In genomic region chr1:136325933-136326332, GRCm38 (mm10) we compare ENCODE assay signal across 8 mouse cellular contexts. TPM values are rescaled to one million over a fixed set of nuclear protein-coding genes. Genes with fewer than 3 reads are reported as not detected.
DNase-seq lines count a peak whose midpoint lies in the region; ATAC-seq and TF ChIP-seq lines count a peak whose summit lies in the region.

No protein-coding gene starts in this region.

- H3K27ac ChIP-seq in liver, postnatal 0 days (ENCODE audit: low read depth) = peak overlapping the region; percentile 20
- H3K27ac ChIP-seq in liver, embryonic 12.5 days = no peak overlapping the region
- peak overlapping the region; percentile 87 for H3K27ac ChIP-seq in heart, embryonic 16.5 days (ENCODE audit: low read length)
- H3K27ac ChIP-seq in lung, postnatal 0 days (ENCODE audit: low read length) = peak overlapping the region; percentile 51; the same call in 1 of the 2 replicates

- no peak overlapping the region for H3K9ac ChIP-seq in liver, postnatal 0 days (replicated peaks)
- no peak overlapping the region for H3K9ac ChIP-seq in liver, embryonic 12.5 days
- H3K9ac ChIP-seq in heart, embryonic 16.5 days (ENCODE audit: low read length) = peak overlapping the region; percentile 51
- H3K9ac ChIP-seq in lung, postnatal 0 days (replicated peaks; ENCODE audit: low read depth) = no peak overlapping the region

- H3K4me1 ChIP-seq in liver, postnatal 0 days (ENCODE audit: insufficient read depth) = no peaks in the 10 kb centered on the region; the same call in 1 of the 2 replicates
- no peaks in the 10 kb centered on the region for H3K4me1 ChIP-seq in liver, embryonic 12.5 days
- peaks cover 26% of the 10 kb centered on the region for H3K4me1 ChIP-seq in heart, embryonic 16.5 days (ENCODE audit: control insufficient read depth, insufficient read depth, low read length)
- peaks cover 6% of the 10 kb centered on the region; the same call in 1 of the 2 replicates for H3K4me1 ChIP-seq in lung, postnatal 0 days (ENCODE audit: insufficient read depth, low read depth, low read length)

- no peak for TF ChIP-seq CTCF in liver, postnatal 0 days (IDR thresholded peaks at IDR 0.05; ENCODE audit: low read depth)
- no peak for TF ChIP-seq CTCF in lung, postnatal 0 days (IDR thresholded peaks at IDR 0.05)

- WGBS in liver, postnatal 0 days (ENCODE audit: insufficient replicate concordance) = 46% methylated on average over 4 of the region's 4 CpGs
- WGBS in liver, embryonic 12.5 days (ENCODE audit: insufficient replicate concordance) = 52% methylated on average over 4 of the region's 4 CpGs
- WGBS in heart, embryonic 16.5 days = 6% methylated on average over 4 of the region's 4 CpGs
- WGBS in lung, postnatal 0 days = 15% methylated on average over 4 of the region's 4 CpGs

- DNase-seq in liver, postnatal 0 days = no peak
- peak; percentile 35 to 54 for DNase-seq in cerebellum, postnatal 14 days
- DNase-seq in lung, postnatal 0 days (ENCODE audit: low spot score) = peak; percentile 80
- no peak for DNase-seq in c-Kit-positive CD71-positive TER-119-positive erythroid progenitor cells, embryonic 14.5 days (ENCODE audit: low spot score)
- no peak for DNase-seq in thymus, postnatal 4 days

- H3K9me3 ChIP-seq in liver, postnatal 0 days (ENCODE audit: low read length) = no peaks in the 10 kb centered on the region
- H3K9me3 ChIP-seq in liver, embryonic 12.5 days (replicated peaks) = no peaks in the 10 kb centered on the region
- no peaks in the 10 kb centered on the region for H3K9me3 ChIP-seq in heart, embryonic 16.5 days (replicated peaks; ENCODE audit: control insufficient read depth, low read length)
- H3K9me3 ChIP-seq in lung, postnatal 0 days (ENCODE audit: low read length) = no peaks in the 10 kb centered on the region

- H3K4me2 ChIP-seq in liver, postnatal 0 days (ENCODE audit: low read depth, low read length) = no peak overlapping the region
- H3K4me2 ChIP-seq in liver, embryonic 12.5 days = no peak overlapping the region
- H3K4me2 ChIP-seq in heart, embryonic 16.5 days (ENCODE audit: low read depth, low read length) = peak overlapping the region; percentile 48
- no peak overlapping the region for H3K4me2 ChIP-seq in lung, postnatal 0 days (replicated peaks; ENCODE audit: low read depth, low read length)

- ATAC-seq in liver, postnatal 0 days = peak; percentile 65; the same call in 1 of the 2 replicates
- ATAC-seq in liver, embryonic 12.5 days = no peak
- ATAC-seq in heart, embryonic 16.5 days (replicated peaks; ENCODE audit: extremely low read depth, insufficient read depth, low FRiP score) = peak; percentile 86
- ATAC-seq in lung, postnatal 0 days = peak; percentile 89
- no peak for ATAC-seq in megakaryocyte, adult 5-6 weeks (ENCODE audit: poor library complexity, severe bottlenecking)

- peaks cover 21% of the 10 kb centered on the region for H3K36me3 ChIP-seq in liver, postnatal 0 days (replicated peaks; ENCODE audit: insufficient read depth, low read length)
- H3K36me3 ChIP-seq in liver, embryonic 12.5 days = peaks cover 73% of the 10 kb centered on the region
- peaks cover 6% of the 10 kb centered on the region; the same call in 1 of the 2 replicates for H3K36me3 ChIP-seq in heart, embryonic 16.5 days (ENCODE audit: control insufficient read depth, insufficient read depth)
- H3K36me3 ChIP-seq in lung, postnatal 0 days (ENCODE audit: insufficient read depth, low read length) = no peaks in the 10 kb centered on the region; the same call in 1 of the 2 replicates

- no peak for TF ChIP-seq EP300 in liver, postnatal 0 days (IDR thresholded peaks at IDR 0.05; ENCODE audit: low read depth)
- no peak for TF ChIP-seq EP300 in lung, postnatal 0 days (IDR thresholded peaks at IDR 0.05)

- no peaks in the 10 kb centered on the region for H3K27me3 ChIP-seq in liver, postnatal 0 days (ENCODE audit: insufficient read depth, low read length)
- H3K27me3 ChIP-seq in liver, embryonic 12.5 days (replicated peaks) = no peaks in the 10 kb centered on the region
- no peaks in the 10 kb centered on the region for H3K27me3 ChIP-seq in heart, embryonic 16.5 days (ENCODE audit: control insufficient read depth, insufficient read depth, low read length)
- no peaks in the 10 kb centered on the region for H3K27me3 ChIP-seq in lung, postnatal 0 days (replicated peaks; ENCODE audit: insufficient read depth, low read length)

- H3K4me3 ChIP-seq in liver, postnatal 0 days (ENCODE audit: low read depth, low read length) = no peak overlapping the region
- no peak overlapping the region for H3K4me3 ChIP-seq in liver, embryonic 12.5 days
- 0 out of 2 replicates have a peak overlapping the region, but pooled peaks have one; percentile 1 for H3K4me3 ChIP-seq in heart, embryonic 16.5 days (ENCODE audit: low read length)
- H3K4me3 ChIP-seq in lung, postnatal 0 days (ENCODE audit: low read depth, low read length) = no peak overlapping the region

RNA-seq across cellular contexts. Expression of gene Camsap2, which starts 20.0 kb away (rescaled TPM):
- 3.1 and 3.4 TPM in 2 replicates for polyA plus RNA-seq in liver, postnatal 0 days (2015; fragmentation: Nextera tagmentation; extraction: Ambion mirVana)
- 10.9 and 11.1 TPM in 2 replicates for polyA plus RNA-seq in liver, embryonic 12.5 days (2016; fragmentation: Nextera tagmentation; extraction: Ambion mirVana)
- polyA plus RNA-seq in heart, embryonic 16.5 days (2015; fragmentation: Nextera tagmentation; extraction: Ambion mirVana) = 5.4 and 5.6 TPM in 2 replicates
- polyA plus RNA-seq in lung, postnatal 0 days (2015; fragmentation: Nextera tagmentation; extraction: Ambion mirVana) = 7.7 and 9.3 TPM in 2 replicates
- 12.9 and 15.0 TPM in 2 replicates for total RNA-seq in megakaryocyte, adult 5-6 weeks (2015)
- 20.0 and 22.6 TPM in 2 replicates for total RNA-seq in megakaryocyte, adult 5-6 weeks (2017)

Comparison
In these comparisons a context has a peak if more than half of its experiments do, and no peak if none do; other contexts are left out.
1. ATAC-seq: peak in liver, postnatal 0 days (single experiment), heart, embryonic 16.5 days (single experiment) and lung, postnatal 0 days (single experiment); none in liver, embryonic 12.5 days (single experiment) and megakaryocyte, adult 5-6 weeks (single experiment).
2. DNase-seq: peak in cerebellum, postnatal 14 days (2 of 2) and lung, postnatal 0 days (single experiment); none in liver, postnatal 0 days (single experiment), c-Kit-positive CD71-positive TER-119-positive erythroid progenitor cells, embryonic 14.5 days (single experiment) and thymus, postnatal 4 days (single experiment).